In genomic region chr1:87106536-87106935, GRCm38 (mm10) we compare ENCODE assay signal across 23 mouse cellular contexts. TPM values are rescaled to one million over a fixed set of nuclear protein-coding genes. Genes with fewer than 3 reads are reported as not detected.
A peak's percentile ranks its signal among the peaks of the same experiment; 100 is the strongest.
DNase-seq lines count a peak whose midpoint lies in the region; ATAC-seq lines count a peak whose summit lies in the region.
"Had no signal": no experiment of that assay in that cellular context is flagged by ENCODE, and none has a peak within 500 bp of the region (broad histone marks: within the 10 kb centered on the region; RNA-seq: fewer than 3 reads in every experiment).

No protein-coding gene starts in this region.

- DNase-seq in adrenal gland, adult 2 months = peak; percentile 53
- DNase-seq in adrenal gland, postnatal 25 days = no peak
- peak; percentile 6 to 9 for DNase-seq in adrenal gland, postnatal 36 days
- no peak for DNase-seq in adrenal gland, adult 8-10 months
- peak; percentile 7 for DNase-seq in lung, postnatal 36 days
- DNase-seq in lung, postnatal 10 days = no peak
- DNase-seq: cerebellum, adult 11-12 months; cerebellum, adult 2 months; cerebellum, adult 9-10 months; cerebellum, postnatal 10 days; cerebellum, postnatal 25 days; forebrain, postnatal 0 days had no signal

- no peaks in the 10 kb centered on the region for H3K9me3 ChIP-seq in midbrain, embryonic 16.5 days (replicated peaks; ENCODE audit: control insufficient read depth, low read length, poor library complexity, severe bottlenecking)
- H3K9me3 ChIP-seq: embryonic facial prominence, embryonic 10.5 days; embryonic facial prominence, embryonic 12.5 days; forebrain, embryonic 13.5 days; forebrain, embryonic 15.5 days had no signal

- H3K27me3 ChIP-seq in midbrain, embryonic 16.5 days (ENCODE audit: control insufficient read depth, insufficient read depth, low read depth, low read length) = no peaks in the 10 kb centered on the region
- H3K27me3 ChIP-seq: embryonic facial prominence, embryonic 12.5 days; forebrain, embryonic 13.5 days; forebrain, embryonic 15.5 days had no signal

- no peak overlapping the region for H3K27ac ChIP-seq in midbrain, embryonic 16.5 days (ENCODE audit: low read length)
- H3K27ac ChIP-seq: embryonic facial prominence, embryonic 10.5 days; embryonic facial prominence, embryonic 12.5 days; forebrain, embryonic 13.5 days; forebrain, embryonic 15.5 days had no signal

- H3K4me2 ChIP-seq in midbrain, embryonic 16.5 days (ENCODE audit: low read length) = no peak overlapping the region
- H3K4me2 ChIP-seq: embryonic facial prominence, embryonic 12.5 days; forebrain, embryonic 13.5 days; forebrain, embryonic 15.5 days had no signal

- no peaks in the 10 kb centered on the region for H3K4me1 ChIP-seq in midbrain, embryonic 16.5 days (ENCODE audit: control insufficient read depth, insufficient read depth, low read length)
- H3K4me1 ChIP-seq: embryonic facial prominence, embryonic 10.5 days; embryonic facial prominence, embryonic 12.5 days; forebrain, embryonic 13.5 days; forebrain, embryonic 15.5 days had no signal

- no peaks in the 10 kb centered on the region for H3K36me3 ChIP-seq in midbrain, embryonic 16.5 days (ENCODE audit: control insufficient read depth, insufficient read depth, low read length)
- H3K36me3 ChIP-seq: embryonic facial prominence, embryonic 10.5 days; embryonic facial prominence, embryonic 12.5 days; forebrain, embryonic 15.5 days had no signal

- WGBS in midbrain, embryonic 16.5 days = 81% methylated on average over 8 of the region's 8 CpGs

- no peak overlapping the region for H3K4me3 ChIP-seq in midbrain, embryonic 16.5 days (ENCODE audit: low read depth, low read length)
- H3K4me3 ChIP-seq: embryonic facial prominence, embryonic 10.5 days; embryonic facial prominence, embryonic 12.5 days; forebrain, embryonic 13.5 days; forebrain, embryonic 15.5 days had no signal

- ATAC-seq in midbrain, embryonic 16.5 days = no peak
- ATAC-seq: forebrain, embryonic 13.5 days; forebrain, embryonic 15.5 days; forebrain, postnatal 0 days had no signal

- no peak overlapping the region for H3K9ac ChIP-seq in midbrain, embryonic 16.5 days (ENCODE audit: low read depth, low read length)
- H3K9ac ChIP-seq: embryonic facial prominence, embryonic 12.5 days; forebrain, embryonic 13.5 days; forebrain, embryonic 15.5 days; forebrain, postnatal 0 days had no signal

RNA-seq across cellular contexts. Expression of gene Alpi, which starts 5.1 kb away (rescaled TPM):
- not detected for total RNA-seq in adrenal gland, adult 2 months (2021)
- 0.08 and 0.30 TPM in 2 replicates for polyA plus RNA-seq in adrenal gland, adult 2 months (2012; rRNA removed)
- total RNA-seq in adrenal gland, postnatal 25 days (2021) = not detected in 2 replicates
- total RNA-seq in adrenal gland, postnatal 36 days (2021) = not detected
- total RNA-seq in adrenal gland, adult 8-10 months (2022) = not detected
- not detected in 2 replicates for polyA plus RNA-seq in midbrain, embryonic 16.5 days (2015; fragmentation: Nextera tagmentation; extraction: Ambion mirVana)
- total RNA-seq: ES-E14; forebrain, postnatal 0 days; MEL had no signal
- polyA plus RNA-seq: C2C12; cerebellum, adult 2 months; cortical plate, adult 2 months; embryonic facial prominence, embryonic 10.5 days; embryonic facial prominence, embryonic 12.5 days; embryonic facial prominence, embryonic 14.5 days; forebrain, embryonic 11.5 days; forebrain, embryonic 13.5 days; forebrain, embryonic 15.5 days; forebrain, postnatal 0 days had no signal

RNA-seq across cellular contexts. Expression of gene Alppl2, which starts 16.8 kb away (rescaled TPM):
- total RNA-seq in adrenal gland, adult 2 months (2021) = not detected
- not detected in 2 replicates for polyA plus RNA-seq in adrenal gland, adult 2 months (2012; rRNA removed)
- total RNA-seq in adrenal gland, postnatal 25 days (2021) = not detected in 2 replicates
- total RNA-seq in adrenal gland, postnatal 36 days (2021) = not detected
- not detected for total RNA-seq in adrenal gland, adult 8-10 months (2022)
- polyA plus RNA-seq in midbrain, embryonic 16.5 days (2015; fragmentation: Nextera tagmentation; extraction: Ambion mirVana) = not detected in 2 replicates
- total RNA-seq: forebrain, postnatal 0 days; MEL had no signal
- polyA plus RNA-seq: C2C12; cerebellum, adult 2 months; cortical plate, adult 2 months; embryonic facial prominence, embryonic 10.5 days; embryonic facial prominence, embryonic 12.5 days; embryonic facial prominence, embryonic 14.5 days; forebrain, embryonic 11.5 days; forebrain, embryonic 13.5 days; forebrain, embryonic 15.5 days; forebrain, postnatal 0 days had no signal

RNA-seq across cellular contexts. Expression of gene Akp3, which starts 18.2 kb away (rescaled TPM):
- total RNA-seq in adrenal gland, adult 2 months (2021) = not detected
- polyA plus RNA-seq in adrenal gland, adult 2 months (2012; rRNA removed) = not detected in 2 replicates
- not detected in 2 replicates for total RNA-seq in adrenal gland, postnatal 25 days (2021)
- total RNA-seq in adrenal gland, postnatal 36 days (2021) = not detected
- not detected for total RNA-seq in adrenal gland, adult 8-10 months (2022)
- polyA plus RNA-seq in midbrain, embryonic 16.5 days (2015; fragmentation: Nextera tagmentation; extraction: Ambion mirVana) = not detected in 2 replicates
- total RNA-seq: ES-E14; forebrain, postnatal 0 days; MEL had no signal
- polyA plus RNA-seq: C2C12; cortical plate, adult 2 months; embryonic facial prominence, embryonic 10.5 days; embryonic facial prominence, embryonic 12.5 days; forebrain, embryonic 11.5 days; forebrain, embryonic 13.5 days; forebrain, embryonic 15.5 days; forebrain, postnatal 0 days had no signal

RNA-seq across cellular contexts. Expression of gene Ecel1, which starts 49.8 kb away (rescaled TPM):
- total RNA-seq in adrenal gland, adult 2 months (2021) = 1 to 10 TPM in 1 of 2 experiments, under 1 TPM in 1; 0.46 to 3.0 TPM
- polyA plus RNA-seq in adrenal gland, adult 2 months (2012; rRNA removed) = 0.67 and 4.4 TPM in 2 replicates
- total RNA-seq in adrenal gland, postnatal 25 days (2021) = 0.67 and 0.73 TPM in 2 replicates
- 1 to 10 TPM in 1 of 2 experiments, under 1 TPM in 1; 0.30 to 1.2 TPM for total RNA-seq in adrenal gland, postnatal 36 days (2021)
- total RNA-seq in adrenal gland, adult 8-10 months (2022) = 10 to 100 TPM in 1 of 4 experiments, 1 to 10 TPM in 1, under 1 TPM in 2; 0.44 to 10.2 (median 4.1) TPM
- polyA plus RNA-seq in midbrain, embryonic 16.5 days (2015; fragmentation: Nextera tagmentation; extraction: Ambion mirVana) = 14.4 and 25.7 TPM in 2 replicates

Comparison
In these comparisons a context has a peak if more than half of its experiments do, and no peak if none do; other contexts are left out.
1. DNase-seq: peak in adrenal gland, adult 2 months (single experiment), adrenal gland, postnatal 36 days (2 of 2) and lung, postnatal 36 days (single experiment); none in adrenal gland, postnatal 25 days (single experiment), adrenal gland, adult 8-10 months (single experiment) and lung, postnatal 10 days (single experiment).